Mouse (Mus musculus): ENCODE measurements around the gene Rnf220.

GRCm38 (mm10) chr4:117397128-117397527 lies 99.7 kb downstream of the Rnf220 start:
- no peak for TF ChIP-seq EP300 (IDR thresholded peaks at IDR 0.05; ENCODE audit: low read depth)
- TF ChIP-seq CTCF (IDR thresholded peaks at IDR 0.05; ENCODE audit: low read depth), result no peak
